Mouse (Mus musculus) kidney, adult 2 months (tissue): ENCODE measurements around the gene Hdhd5.

ENCODE experiments used
- CTCF ChIP-seq: fragments of 200-500 bp; conservative IDR thresholded peaks from 2 replicates; pipeline ENCODE4 v1.5.1; 2011; ENCODE audit warnings: low read depth, mild to moderate bottlenecking, control low read depth, low read length, moderate library complexity, mixed read lengths; ENCODE audit not compliant: insufficient read depth, insufficient read length
- POLR2A ChIP-seq: fragments of 200-500 bp; IDR thresholded peaks from one replicate; pipeline ENCODE4 v1.6.1; 2011; ENCODE audit warnings: low read depth, low read length, control low read depth

DNA sequence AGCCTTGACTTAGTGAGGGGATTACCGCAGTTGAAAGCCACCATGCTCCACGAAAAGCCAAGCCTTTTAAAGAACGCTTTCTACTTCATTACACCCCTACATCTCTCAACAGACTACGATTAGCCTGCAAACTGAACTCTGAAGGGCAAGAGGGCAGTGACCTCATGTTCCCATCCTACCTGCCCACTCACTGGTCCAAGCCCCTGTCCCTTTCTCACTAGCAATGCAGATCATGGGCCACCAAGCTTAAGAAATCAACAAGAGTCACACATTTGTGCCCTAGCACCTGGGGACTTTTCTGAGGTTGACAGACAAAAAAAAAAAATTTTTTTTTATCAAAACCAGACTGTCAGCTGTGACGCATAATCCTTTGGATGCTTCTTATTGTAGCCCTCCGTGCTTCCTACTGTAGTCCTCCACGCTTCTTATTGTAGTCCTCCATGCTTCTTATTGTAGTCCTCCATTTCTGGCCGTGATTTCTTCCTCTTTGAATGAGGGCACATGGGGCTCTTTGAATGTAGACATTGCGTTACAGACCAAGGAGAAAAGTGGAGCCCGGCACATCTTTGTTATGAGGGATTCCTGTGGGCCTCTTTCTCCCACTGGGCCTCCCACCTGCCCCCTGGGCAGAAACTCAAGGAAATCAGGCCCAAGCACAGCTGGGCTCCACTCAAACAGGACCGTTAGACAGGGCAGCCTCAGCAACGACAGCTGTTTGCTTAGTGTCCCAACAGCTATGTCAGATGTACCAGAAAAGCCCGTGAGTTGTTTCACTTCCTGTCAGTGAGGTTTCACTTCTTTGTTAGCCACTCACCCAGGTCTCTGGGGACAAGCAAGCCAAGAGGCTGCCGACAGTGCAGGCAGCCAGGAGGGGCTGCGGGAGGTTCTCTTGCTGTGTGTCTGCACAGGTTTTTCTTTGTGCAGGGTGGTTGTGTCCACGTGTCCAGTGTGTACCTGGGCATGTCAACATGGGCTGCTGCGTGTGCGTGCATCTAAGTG is 36.1 kb upstream of the Hdhd5 start:
- TF ChIP-seq POLR2A (no peak), CTCF (no peak)
